Mouse (Mus musculus) right cerebral cortex, postnatal 14 days (tissue): Measurements from ENCODE around the gene Susd6.
A peak's percentile ranks its signal among the peaks of the same experiment; 100 is the strongest.

Source experiments
- DNase-seq: peaks from one replicate; pipeline ENCODE4 v3.0.0; 2022

Susd6 gene

GRCm38 (mm10) chr12:80789849-80790694, at the start of gene Susd6:
Gene Susd6, plus strand, starts transcription at chr12:80790510.
- DNase-seq: peak; percentile 99

DNA sequence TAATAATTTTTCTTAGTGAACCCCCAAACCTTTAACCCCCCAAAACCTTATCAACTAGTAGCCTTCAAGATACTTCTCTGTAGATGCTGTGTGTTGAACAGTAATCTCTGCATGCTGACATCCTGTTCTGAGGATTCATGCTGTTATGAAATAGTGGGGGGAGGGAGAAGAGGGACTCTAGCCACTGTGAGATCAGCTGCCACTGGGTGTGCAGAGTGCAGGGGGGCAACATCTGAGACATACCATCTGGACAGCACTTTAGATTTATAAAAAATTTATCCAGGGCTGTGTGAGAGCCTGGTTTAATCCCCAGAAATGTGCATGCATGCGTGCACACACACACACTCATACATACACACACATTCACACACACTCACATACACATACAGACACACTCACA, 45.7 kb upstream of the Susd6 start:
- DNase-seq: no peak

GRCm38 (mm10) chr12:80746031-80746813, 44.1 kb upstream of the Susd6 start:
- DNase-seq: peak; percentile 21

- no peak for DNase-seq
Observed at GRCm38 (mm10) chr12:80751556-80751955, 38.8 kb upstream of the Susd6 start.

DNA sequence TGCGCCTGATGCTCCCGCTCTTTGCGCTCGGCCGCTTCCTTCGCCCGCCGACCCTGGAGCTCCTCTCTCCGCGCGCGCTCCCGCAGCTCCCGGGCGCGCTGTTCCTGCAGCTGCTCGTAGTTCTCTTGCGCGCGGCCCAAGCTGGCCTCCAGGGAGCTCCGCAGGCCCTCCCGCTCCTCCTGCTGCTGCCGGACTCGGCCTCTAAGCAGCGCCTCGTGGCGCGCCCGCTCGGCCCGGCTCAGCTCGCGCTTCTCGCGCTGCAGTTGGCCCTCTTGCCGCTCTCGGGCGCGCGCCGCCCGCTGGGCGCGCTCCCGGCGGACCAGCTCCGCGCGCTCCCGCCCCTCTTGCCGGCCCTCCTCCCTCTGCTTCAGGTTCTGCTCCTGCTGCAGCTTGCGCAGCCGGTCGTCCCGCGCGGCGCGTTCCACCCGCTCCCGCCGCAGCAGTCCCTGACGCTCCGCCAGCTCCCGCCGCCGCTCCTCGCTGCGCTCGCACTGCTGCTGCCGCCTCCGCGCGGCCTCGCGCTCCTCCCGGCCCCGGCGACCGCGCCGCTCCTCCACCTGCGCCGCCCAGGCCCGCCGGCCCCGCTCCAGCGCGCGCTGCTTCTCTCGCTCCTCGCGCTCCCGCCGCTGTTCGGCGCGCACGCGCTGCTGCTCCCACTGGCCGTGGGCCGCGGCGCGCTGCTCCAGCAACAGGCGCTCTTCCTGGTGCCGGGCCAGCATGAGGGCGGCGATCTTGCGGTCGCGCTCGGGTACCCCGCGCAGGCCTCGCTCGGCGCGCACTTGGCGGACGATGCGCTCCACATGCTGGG, 32.4 kb upstream of the Susd6 start:
- DNase-seq: no peak

DNA sequence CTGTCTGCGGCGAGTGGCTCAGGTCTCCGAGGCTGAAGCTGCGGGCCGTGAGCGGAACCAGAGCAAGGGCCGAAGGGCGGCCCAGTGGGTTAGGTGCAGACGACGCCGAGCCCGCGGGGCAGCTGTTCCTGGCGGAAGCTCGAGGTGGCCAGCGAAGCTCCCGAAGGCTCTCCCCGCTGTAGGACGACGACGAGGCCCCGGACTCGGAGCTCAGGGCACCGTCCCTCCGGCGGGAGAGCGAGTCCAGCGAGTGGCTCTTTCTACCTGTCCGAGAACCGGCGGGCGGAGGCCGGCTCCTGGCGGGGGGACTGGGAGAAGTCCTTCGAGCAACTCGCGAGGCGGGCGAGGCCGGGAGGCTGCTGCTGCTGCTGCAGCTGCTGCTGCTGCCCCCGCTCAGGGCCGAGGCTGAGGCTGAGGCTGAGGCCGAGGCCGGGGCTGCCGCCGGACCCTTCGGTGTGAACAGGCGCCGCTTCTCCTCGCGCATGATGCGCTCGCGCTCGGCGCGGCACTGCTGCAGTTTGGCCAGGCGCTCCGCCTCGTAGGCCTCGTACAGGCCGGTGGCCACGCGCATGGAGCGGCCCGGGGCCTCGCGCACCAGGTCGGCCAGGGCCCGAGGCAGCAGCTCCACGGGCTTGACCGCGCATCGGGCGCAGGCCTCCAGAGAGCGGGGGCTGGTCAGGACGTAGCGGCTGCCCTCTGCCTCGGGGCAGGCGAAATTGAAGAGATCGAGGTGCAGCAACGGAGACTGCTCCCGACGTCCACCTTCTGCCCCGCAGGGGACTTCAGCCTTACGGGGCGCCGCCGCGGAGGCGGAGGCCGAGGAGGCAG, 31.5 kb upstream of the Susd6 start:
- DNase-seq: peak; percentile 22

DNA sequence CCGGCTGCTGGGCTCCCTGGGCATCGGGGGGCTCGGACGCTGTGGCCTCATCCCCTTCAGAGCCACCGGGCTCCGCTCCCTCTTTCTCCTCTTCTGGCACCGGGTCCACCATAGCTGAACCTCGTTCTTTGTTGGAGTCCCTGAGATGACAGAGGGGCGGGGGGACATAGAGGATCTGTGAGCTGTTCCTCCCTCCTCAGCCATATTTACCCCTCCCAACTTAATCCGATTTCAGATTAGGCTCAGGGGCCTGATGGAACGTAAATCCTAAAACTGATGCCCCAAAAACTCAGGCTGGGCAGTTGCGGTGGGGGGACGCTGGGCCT, 31.0 kb upstream of the Susd6 start:
- DNase-seq: no peak

- DNase-seq: peak; percentile 47
Observed at GRCm38 (mm10) chr12:80759713-80760395, 30.5 kb upstream of the Susd6 start.

DNA sequence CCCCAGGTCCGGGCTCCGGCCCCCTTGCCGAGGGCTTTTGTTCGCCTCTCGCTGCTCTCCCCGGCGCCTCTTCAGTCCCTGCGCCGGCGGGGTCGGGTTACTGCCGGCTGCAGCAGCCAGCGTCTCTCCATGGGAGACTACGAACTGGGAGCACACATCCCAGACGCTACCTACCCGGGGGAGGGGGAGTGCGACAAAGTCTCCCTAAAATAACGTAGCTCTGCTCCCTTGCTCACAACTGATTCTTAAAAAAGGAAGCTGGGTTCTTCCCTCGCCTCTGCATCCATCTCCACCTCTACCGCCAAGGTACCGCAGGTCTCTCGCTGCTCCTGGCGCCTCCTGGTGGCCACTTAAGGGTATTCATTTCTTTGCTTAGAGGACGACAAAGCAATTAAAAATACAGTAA, 29.9 kb upstream of the Susd6 start, which contains the start of gene Ccdc177:
Gene Ccdc177, minus strand, starts transcription at position 292 of the 406 bp plus-strand sequence.
- peak; percentile 89 for DNase-seq

GRCm38 (mm10) chr12:80762982-80763381, 27.3 kb upstream of the Susd6 start:
- DNase-seq: no peak

- no peak for DNase-seq
Observed at GRCm38 (mm10) chr12:80764116-80764515, 26.2 kb upstream of the Susd6 start.

DNA sequence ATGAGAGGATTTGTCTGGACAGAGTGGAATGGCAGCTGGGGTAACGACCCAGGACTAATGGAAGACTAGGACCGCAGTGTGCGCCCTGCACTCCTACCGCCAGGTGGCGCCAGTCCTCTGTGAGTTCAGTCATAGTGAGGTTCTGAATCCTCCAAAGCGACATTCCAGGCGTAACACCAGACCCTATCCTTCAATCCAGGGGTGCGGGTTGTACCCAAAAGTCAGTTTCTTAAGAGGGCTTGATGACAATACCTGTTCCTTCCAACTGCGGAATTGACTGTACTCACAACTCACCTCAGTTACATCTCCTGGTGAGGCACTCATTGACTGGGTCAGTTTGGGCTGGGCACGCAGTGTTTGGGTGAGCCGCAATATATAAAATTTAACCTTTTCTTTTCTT, 20.6 kb upstream of the Susd6 start:
- DNase-seq: peak; percentile 77

DNA sequence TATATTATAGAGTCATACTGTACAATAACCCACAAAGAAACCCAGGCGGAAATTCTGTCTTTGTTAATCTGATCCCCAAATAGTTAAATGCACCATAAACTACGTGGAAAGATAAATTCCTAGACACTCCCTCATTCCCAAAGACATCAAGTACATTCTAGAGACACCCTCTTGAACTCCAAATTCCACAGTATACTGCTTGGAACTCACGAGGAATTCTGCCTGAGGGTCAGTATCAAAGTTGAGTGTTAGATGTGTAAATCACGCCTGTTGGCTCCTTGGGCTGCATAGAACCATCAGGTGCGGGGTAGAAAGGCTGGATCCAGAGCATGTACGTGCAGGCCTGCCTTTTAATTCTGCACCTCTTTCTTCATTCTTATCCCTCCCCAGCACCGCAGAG, 15.5 kb upstream of the Susd6 start:
- DNase-seq: no peak

GRCm38 (mm10) chr12:80776046-80776634, 14.2 kb upstream of the Susd6 start:
- no peak for DNase-seq

DNA sequence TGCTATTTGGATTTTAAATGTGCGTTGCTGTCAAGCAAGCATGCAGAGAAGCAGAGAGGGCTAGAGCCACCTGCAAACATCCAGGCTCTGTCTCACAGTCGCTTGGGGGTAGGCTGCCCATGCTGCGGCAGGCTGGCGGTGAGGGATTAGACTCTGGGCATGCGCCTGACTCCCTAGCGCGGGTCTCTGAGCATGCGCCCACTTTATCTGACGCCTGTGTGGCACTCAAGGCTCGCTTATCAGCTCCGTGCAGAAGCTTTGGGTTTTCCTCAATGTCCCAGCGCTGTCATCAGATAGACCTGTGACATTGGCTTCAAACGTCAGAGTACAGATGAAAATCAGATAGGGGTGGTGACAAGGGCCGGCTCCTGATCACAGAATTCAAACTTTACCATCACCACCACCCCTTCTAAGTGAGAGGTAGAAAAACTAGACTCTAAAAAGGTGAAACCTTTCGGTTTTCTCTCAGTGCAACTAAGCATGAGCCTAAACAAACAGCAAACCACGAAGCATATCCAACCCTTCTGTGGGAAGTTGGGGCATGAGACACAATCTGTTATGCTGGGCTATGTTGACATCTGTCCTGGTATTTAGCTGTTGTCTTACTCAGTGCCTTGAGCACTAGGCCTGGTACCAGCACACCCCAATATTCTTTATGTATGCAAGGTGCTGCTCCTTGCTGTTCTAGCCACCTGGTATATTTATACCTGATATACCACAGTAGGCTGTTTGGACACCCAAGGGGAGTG, 11.9 kb upstream of the Susd6 start:
- no peak for DNase-seq

GRCm38 (mm10) chr12:80779760-80780159, 10.6 kb upstream of the Susd6 start:
- DNase-seq: no peak

DNA sequence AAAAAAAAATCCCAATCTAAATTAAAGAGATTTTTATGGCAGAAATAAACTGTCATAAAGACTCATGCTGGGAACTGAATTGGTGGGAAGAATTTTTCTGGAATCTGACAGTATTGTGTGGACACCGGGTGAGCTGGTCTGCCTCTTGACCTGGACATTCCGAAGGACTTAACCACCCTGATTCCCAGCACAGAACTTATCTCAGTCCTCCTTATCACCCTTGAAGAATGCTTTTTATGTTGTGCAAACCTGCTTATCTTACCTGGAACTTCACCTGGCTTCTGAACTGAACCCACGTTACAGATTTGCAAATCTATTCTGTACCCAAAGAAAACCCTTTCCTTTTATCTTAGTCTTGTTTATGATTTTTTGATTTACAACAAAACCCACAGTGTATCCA, 8.1 kb upstream of the Susd6 start:
- no peak for DNase-seq

GRCm38 (mm10) chr12:80782892-80783291, 7.4 kb upstream of the Susd6 start:
- DNase-seq: no peak

GRCm38 (mm10) chr12:80783889-80784288, 6.4 kb upstream of the Susd6 start:
- no peak for DNase-seq

- DNase-seq: no peak
Observed at GRCm38 (mm10) chr12:80785005-80785404, 5.3 kb upstream of the Susd6 start.

- no peak for DNase-seq
Observed at GRCm38 (mm10) chr12:80785597-80785996, 4.7 kb upstream of the Susd6 start.
